Mouse (Mus musculus) left cerebral cortex, adult 9 months (tissue): ENCODE measurements at regions not wholly inside any gene's neighbourhood (a gene's known extent, or its start where the extent isn't known, plus 50 kb on each side); places are given as distances from the start of the nearest gene placed in this dataset.

Experiments used
- DNase-seq, 2 experiments: peaks; one replicate each; pipeline ENCODE4 v3.0.0; 2022; ENCODE audit warnings: low spot score in 2 of 2

DNA sequence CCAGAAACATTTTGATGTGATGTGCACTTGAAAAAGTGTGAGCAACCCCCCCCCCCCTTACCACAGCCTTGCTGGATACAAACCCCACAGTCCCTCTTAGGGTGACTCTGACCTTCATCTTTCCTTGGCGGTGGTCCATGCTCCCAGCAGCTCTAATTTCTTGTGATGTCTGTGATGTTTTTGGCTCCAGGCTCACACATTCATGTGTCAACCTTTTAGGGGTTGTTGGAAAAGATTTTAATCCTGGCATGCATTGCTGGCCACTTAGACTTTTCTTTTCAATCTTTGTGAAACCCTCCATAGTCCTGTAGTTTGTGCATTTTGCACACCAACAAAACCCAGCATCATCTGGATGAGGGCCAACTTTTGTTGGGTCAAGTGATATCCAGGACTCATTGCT lies 134.9 kb upstream of the Igfbp3 start:
- DNase-seq: no peak

DNA sequence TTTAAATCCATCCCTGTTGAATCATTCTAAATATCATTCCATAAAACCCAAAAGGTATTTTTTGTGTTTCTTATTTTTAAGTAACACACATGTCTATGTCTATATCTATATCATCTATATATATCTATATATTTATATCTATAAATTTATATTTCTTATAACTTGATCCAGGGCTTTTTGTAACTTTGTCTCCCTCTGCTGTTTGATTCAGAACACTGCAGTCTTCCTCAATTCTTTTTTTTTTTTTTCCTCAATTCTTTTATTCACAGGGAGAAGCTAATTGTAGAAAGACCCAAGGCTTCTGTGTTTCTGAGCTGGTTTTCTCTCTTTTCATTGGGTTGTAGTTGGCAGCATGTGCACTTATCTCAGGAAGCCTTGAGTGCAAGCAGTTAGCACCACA lies 124.1 kb upstream of the Igfbp3 start:
- DNase-seq: no peak

DNA sequence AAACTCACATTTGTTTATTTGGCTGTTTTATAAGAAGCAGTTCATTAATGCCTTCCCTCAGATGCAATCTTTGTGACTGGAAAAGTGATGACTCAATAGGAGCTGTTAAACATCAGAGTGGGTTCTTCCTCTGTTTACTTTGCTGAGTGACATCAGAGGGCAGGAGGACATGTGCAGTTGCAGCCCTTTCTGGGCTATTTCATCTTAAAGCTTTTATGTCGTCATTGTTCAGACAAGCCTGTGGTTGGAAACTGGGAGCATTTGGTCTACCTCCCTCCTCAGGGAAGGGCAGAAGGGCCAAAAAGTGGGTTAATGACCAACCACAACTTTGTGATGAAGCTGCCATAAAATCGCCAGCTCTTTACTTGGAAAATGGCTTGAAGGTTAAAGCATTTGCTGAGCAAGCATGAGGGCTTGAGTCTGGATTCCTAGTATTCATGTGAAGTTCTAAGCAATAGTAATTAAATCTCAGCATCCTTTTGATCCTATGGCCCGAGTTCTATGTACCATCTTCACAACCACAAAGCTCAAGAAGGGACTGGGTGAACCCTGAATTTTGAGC lies 103.8 kb upstream of the Igfbp3 start:
- no peak for DNase-seq

DNA sequence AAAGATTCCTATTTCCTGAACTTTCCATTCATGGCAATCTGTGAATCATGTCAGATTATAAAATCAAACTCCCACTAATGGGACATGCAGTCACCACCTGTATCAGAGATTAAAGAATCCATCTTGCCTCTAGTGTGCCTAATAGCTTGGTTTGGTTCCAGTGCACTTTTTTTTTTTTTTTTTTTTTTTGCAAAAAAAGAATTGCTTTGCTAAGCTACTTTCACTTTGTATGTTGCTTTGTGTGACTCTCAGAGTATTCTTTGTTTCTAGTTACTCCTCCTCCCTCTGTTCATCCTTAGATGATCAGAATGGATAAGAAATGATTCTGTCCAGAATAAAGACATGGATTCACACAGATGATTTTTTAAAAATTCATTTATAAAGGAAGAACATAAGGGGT lies 82.5 kb upstream of the Igfbp3 start:
- no peak for DNase-seq

DNA sequence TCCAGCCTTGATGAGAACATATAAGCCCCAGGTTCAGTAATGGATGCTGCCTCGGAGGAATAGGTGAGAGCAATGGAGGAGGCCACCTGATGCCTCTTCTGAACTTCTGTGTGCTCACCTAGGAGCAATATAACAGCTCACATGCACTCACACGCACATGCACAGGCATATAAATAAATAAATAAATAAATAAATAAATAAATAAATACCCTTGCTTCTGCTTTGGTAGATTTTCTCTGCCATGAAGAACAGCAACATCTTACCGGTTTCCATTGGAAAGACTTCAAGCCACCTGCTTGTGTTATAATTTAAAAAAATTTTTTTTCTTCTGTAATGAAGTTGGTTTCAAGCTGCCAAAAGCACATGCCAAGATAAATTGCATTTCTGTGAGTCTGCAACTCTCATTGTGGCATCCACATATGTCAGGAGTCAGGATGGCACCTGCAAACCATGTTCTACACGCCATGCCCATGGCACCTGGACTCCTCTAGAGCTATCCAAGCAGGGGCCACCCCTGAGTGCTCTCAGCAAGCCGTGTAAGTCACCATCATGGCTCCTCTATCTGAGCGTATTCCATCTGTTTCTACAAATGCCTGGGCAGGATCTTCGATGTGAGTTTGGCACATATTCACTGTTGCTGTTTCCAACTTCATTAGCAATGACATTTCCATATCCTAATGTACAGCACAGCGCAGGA lies 75.7 kb upstream of the Igfbp3 start:
- no peak for DNase-seq

DNA sequence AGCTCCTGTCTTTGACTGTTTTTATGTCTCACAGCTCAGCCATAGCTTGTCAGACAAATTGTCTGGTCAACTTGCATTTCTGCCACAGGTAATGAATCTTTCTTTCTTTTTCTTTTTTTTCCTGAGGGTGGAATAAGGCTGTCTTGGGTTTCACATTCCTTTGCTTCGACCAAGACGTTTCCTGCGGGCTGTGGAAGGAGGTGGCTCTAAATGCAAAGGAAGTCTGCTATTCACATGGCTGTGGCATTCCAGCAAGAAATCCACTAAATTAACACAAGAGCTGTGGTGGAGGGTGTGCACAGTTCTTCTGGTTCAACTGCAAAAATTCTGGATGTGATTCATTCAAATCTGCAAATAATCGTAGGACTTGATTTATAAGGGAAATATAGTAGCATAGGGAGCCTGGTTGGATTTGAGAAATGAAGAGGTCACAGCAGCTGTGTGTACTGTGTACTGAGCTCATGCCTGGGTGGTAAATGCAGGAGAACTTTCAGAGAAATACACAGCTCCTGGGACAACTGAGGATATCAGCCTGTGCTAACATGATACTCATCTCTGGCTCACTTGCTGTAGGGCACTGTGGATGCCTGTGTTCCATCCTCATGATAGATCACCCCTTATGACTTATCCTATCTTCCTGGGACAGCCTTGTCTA lies 71.2 kb upstream of the Igfbp3 start:
- DNase-seq: no peak

DNA sequence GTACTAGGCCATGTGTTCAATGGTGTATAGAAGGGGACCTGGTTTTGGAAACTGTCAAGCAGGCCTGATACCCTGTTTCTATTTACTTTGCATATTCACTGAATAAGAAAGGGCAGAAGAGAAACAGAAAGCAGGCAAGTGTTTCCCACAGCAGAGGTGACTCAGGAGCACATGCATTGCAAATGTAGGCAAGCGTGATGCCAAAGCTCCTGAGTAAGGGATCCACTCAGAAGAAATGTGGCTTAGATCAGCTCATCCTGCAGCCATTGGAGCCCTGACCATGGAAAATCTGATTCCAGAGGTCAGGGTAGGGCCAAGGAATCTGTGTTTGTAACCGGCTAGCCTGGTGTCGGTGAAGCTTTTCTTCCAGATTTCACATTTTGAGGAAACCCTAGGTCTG lies 69.3 kb upstream of the Igfbp3 start:
- no peak for DNase-seq

DNA sequence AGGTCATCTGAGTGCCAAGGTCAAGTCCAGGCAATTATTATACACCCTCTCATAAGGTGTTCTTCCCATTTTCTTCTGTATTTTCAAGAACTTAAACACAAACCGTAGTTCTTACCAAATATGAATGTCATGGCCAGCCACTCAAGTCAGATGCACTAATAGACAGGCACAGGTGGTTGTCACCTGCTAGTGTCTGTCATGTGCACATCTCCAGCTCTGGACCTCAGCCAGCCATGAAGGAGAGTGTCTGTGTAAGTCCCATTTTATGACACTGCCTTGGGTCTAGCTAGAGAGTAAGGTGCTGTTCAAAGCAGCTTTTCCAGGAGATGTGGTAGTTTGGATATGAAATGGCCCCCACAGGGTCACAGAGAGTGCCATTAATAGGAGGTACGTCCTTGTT lies 68.5 kb upstream of the Igfbp3 start:
- DNase-seq: no peak

DNA sequence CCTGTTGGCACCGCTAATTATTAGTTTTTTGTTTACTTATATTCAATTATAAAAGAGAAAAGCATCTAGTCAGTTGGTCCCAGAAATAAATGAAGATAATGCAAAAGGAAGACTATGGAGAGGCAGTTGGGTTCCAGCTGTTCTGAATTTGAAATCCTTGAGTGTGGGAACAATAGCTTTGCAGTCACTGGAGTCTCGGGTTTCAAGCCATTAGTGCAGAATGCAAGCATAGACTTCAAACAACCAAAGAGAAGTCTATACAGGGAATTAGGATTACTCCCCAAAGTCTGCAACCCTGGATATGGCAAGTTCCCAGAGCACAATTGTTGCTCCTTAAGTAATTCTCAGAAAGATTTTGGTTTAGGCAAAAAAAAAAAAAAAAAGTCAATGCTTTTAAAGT lies 67.9 kb upstream of the Igfbp3 start:
- DNase-seq: no peak

DNA sequence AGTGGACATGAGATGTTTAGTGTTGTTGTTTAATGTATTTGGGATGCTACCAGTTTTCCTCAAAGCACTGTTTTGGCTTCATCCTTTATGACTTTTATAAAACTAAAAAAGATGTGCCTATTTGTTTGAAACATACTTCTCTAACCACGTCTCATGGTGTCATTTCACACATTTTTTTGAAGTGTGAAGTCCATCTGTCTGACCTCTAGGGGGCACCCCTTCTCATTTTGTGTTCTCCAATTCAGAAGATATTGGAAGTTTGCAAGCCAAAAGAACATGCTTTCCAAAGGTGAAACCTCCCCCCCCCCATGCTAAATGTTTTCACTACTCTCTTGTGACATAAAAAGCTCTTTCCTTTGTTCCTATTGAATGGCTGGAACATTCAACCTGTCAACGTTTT lies 66.2 kb upstream of the Igfbp3 start:
- no peak for DNase-seq

DNA sequence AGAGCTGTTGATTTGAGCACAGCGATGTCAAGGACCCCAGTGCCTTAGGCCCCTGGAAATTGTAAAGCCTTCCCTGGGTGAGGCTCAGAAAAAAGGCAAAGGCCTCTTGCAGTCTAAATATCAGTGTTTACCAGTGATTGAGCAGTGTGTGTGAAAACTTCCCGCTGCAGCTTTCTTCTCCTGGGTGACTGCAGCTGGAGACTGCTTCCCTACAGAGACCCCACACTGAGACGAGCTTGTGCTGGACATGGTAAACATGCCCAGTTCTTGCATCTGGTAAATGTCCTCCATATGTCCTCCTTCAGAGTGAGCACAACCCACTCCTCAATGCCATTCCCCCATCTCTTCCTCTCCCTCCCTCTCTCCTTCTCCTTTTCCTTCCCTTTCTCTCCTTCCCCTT lies 58.8 kb upstream of the Igfbp3 start:
- DNase-seq: no peak

DNA sequence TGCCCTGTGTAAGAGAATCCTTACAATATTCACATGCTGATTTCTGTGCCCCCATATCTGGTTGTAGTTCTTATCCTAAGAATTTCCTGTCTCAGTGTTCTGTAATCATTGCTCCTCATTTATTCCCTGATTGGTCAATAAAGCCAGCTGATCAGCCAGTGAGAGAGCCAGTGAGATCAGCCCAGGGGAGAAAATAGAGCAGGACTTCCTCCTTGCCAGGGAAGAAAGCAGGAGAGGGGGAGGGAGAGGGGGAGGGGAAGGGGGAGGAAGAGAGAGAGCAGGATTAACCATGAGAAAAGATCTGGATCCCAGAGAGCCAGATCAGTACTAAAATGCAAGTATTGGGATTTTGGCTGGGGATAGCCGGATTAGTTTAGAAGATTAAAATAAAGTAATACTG lies 57.2 kb upstream of the Igfbp3 start:
- DNase-seq: no peak

DNA sequence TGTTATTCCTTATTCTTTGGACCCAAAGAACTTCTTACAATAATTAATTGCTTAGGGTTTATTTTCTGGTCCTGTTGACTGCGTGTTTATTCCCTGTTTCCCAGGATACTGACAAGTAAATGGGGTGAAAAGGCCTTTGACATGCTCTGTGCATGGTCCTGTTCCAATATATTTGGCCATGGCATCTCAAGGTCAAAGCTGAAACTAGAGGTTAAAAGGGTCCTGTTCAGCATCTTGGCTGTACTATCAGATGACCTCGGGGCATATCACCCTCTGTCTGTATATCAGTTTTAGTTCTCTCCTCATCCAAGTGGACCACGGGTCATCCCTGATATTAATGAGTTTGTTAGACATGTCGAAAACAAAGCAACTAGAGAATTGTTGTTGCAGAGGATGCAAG lies 50.2 kb upstream of the Igfbp3 start:
- no peak for DNase-seq
